Mouse (Mus musculus) cerebellum, adult 11 months (tissue): ENCODE data around the gene Daam2.

ENCODE experiments used
- DNase-seq: peaks from one replicate; pipeline ENCODE4 v3.0.0; 2022

Gene Daam2

DNA sequence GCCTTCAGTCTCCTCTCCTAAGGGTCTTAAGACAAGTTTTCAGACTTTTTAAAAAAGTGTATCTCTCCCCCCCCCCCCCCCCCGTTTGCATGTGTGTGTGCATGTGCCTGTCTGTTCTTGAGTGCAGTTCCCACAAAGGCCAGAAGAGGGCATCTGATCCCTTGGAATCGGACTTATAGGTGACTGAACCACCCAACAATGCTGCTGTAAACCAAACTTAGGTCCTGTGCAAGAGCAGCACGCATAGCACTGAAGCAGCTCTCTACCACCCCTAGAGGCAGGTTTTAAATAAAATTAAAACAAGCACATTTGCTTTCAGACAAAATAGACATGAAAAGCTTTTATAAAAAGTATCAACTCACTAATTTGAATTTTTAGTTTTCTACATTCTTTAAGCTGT is 33.9 kb downstream of the Daam2 start:
- no peak for DNase-seq

GRCm38 (mm10) chr17:49528503-49529205 is 35.5 kb downstream of the Daam2 start:
- peak; percentile 81 for DNase-seq

DNA sequence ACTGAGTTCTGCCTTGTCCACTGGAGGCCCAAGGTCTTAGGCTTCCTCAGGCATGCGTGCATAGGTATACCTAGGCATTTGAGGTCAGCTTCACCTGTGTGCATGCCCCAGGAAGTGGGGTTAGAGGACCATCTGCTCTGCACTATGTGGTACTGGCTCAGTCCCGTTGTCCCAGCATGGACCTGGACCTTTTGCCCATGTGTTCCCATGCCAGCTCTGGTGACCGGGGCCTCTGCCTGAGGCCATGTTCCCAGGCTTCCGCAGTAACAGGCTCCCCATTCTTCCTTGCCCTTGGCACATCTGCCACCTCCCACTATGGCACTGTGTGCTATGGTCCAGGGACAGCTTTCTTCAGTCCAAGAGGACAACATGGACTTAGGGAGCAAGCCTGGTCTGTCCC is 36.1 kb downstream of the Daam2 start:
- DNase-seq: peak; percentile 90

- no peak for DNase-seq
Observed at GRCm38 (mm10) chr17:49526566-49526965, 37.6 kb downstream of the Daam2 start.

DNA sequence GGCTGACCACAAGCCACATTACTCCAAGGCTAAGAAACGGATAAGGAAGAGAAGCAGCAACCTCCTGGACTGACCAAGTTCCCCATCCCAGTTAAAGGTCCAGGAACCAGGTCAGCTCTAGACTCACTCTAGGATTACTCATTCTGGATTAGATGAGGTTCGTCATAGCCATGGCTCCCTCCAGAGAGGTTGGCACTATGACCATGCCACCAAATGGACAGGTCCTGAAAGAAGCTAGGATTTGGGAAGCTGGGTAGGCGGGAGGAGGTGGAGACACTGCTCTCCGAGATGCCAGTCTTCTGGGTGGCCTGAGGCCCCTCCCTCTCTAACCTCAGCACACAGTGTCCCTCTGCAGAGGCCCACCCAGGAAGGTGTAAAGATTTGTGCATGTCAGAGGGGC is 38.2 kb downstream of the Daam2 start:
- DNase-seq: peak; percentile 68

DNA sequence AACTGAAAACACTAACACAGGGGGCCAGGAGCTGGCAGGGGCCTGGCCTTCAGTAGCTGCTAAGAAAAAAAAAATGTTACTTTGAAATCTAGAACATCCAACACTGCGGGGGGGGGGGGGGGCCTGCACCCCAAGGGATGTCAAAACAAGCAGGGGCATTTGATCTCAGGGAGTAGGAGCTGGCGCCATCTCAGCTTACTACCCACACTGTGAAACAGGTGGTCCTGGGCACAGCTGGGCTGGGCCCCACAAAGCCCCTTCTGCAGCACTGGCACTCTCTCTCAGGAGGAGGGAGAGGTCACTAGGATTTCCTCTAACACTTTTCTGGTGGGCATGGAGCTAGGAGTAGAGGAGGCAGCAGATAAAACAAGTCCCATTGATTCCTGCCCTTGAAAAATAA is 39.6 kb downstream of the Daam2 start:
- DNase-seq: no peak

DNA sequence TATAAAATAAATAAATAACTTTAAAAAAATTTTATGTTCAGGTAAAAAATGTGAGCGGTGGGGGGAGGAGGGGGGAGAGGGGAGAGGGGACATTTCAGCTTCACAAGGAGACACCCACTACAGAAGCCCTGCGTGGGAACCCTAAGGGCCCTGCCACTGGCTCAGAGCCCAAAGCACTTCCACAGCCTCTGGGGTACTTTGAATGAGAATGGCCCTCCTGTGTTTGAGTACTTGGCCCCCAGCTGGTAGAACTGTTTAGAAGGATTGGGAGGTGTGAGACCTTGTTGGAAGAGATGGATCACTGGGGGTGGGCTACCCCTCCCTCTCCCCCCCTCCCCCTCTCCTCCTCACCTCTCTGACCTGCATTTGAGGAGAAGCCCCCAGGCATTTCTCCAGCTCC is 41.7 kb downstream of the Daam2 start:
- no peak for DNase-seq

GRCm38 (mm10) chr17:49522002-49522401 is 42.1 kb downstream of the Daam2 start:
- no peak for DNase-seq

DNA sequence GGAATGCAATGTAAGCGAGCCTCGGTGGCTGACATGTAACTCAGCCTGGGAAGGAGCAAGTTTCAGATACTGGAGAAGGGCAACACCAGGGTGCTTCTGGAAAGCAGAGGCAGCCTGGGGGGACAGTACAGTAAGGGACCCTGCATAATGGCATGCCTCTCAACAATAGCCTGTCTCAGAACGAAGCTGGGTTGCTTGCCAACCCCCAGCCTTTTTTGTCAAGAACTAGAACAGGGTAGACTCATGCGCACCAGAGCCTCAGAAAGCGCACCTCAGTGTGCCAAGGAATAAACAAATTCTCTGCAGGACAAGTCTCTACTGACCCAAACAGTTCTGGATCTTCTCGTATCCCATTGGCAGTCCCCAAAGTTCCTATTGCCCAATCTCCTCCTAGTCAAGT is 43.5 kb downstream of the Daam2 start:
- DNase-seq: no peak

GRCm38 (mm10) chr17:49519576-49520247 is 44.4 kb downstream of the Daam2 start:
- no peak for DNase-seq

GRCm38 (mm10) chr17:49517091-49517490 is 47.1 kb downstream of the Daam2 start:
- DNase-seq: no peak

GRCm38 (mm10) chr17:49515678-49516077 is 48.5 kb downstream of the Daam2 start:
- DNase-seq: no peak

DNA sequence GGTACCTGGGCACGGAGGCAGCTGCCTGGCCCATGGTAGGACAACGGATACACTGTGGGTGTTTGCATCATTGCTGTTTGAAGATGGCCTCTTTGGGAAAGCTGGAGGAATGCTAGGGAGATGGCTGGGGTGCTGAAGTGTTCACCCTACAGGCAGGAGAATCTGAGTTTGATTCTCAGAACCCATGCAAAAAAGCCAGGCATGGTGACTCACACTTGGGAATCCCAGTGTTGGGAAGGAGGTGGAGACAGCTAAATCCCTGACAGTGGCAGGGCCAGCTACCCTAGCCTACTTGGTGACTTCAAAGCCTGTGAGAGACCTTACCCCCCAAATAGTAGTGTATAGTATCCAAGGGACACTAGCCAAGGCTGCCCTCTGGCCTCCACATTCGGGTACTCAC is 49.0 kb downstream of the Daam2 start:
- DNase-seq: no peak

- DNase-seq: peak; percentile 78
Observed at GRCm38 (mm10) chr17:49512671-49513085, 51.5 kb downstream of the Daam2 start.

DNA sequence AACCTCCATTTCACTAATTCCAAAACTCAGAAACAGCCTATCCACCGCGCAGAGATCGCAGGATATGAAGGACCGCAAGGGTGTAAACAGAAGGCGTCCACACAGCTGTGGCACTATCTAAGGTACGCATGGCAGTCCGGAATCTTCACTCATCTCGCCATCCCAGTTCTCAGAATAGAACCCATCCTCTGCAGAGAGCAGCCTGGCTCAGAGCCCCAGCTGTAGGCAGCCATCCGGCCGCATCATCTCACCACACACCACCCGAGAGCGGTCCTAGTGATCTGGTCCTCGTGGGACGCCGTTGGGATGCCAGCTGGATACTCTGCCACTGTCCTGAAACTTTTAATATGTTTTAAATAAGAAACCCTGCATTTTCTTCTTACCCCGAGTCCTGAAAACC is 54.7 kb downstream of the Daam2 start:
- DNase-seq: no peak

GRCm38 (mm10) chr17:49503246-49503900 is 60.8 kb downstream of the Daam2 start:
- peak; percentile 70 for DNase-seq

GRCm38 (mm10) chr17:49500234-49500633 is 63.9 kb downstream of the Daam2 start:
- DNase-seq: no peak

DNA sequence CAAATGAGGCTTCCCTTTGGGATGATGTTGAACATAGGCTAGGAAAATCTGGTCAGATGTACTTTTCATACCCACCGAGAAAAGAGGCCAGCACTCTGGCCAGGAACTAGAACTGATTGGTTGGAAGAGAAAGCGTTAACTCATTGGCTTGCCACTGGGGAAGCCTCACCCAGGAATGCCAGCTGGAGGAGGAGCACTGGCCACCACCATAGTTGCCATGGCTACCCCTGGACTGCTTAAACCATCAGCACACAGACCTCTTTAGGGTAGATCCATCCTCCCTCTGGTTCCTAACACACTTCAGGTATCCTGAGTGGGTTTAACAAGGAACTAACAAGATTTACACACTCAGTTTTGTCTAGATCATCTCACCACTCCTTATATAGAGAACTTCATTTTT is 64.5 kb downstream of the Daam2 start:
- DNase-seq: no peak

- no peak for DNase-seq
Observed at GRCm38 (mm10) chr17:49498169-49498568, 66.0 kb downstream of the Daam2 start.

GRCm38 (mm10) chr17:49493276-49493675 is 70.9 kb downstream of the Daam2 start:
- no peak for DNase-seq

DNA sequence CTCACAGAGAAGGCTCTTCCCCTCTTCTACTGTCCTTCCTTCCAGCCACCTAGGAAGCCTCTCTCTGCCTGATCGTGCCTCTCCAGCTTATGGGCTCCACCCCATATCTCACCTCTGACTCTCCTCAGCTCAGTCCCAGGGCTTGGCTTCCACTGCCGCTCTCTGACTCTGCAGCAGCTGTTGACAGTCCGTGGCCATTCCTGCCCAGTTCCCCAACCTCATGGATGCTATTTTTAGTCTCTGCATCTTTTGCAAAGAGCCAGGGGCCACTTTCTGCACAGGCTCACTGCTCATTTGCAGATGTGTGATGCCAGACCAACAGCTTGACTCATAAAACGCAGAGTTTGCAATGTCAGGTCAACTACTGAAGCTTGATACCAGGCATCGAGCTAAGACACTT is 75.0 kb downstream of the Daam2 start:
- DNase-seq: no peak

- no peak for DNase-seq
Observed at GRCm38 (mm10) chr17:49484435-49484834, 79.7 kb downstream of the Daam2 start.

DNA sequence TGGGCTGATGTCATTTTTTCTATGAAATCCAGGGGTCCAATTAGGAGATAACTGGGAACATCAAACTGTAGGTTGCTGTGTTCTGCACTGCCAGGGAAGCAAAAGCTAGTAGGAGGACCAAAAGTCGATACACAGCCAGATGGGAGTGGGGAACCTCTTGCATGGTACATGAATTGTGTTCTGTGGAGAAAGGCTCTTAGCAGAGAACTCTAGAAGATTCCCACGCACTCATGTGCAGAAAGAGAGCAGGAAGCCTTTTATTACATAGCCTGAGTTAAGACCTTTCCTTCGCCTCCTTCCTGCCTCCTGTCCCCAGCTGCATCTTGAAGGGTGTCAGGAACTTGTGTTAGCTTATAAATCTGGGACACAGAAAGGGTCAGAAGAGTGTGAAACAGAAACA is 82.3 kb downstream of the Daam2 start:
- no peak for DNase-seq

DNA sequence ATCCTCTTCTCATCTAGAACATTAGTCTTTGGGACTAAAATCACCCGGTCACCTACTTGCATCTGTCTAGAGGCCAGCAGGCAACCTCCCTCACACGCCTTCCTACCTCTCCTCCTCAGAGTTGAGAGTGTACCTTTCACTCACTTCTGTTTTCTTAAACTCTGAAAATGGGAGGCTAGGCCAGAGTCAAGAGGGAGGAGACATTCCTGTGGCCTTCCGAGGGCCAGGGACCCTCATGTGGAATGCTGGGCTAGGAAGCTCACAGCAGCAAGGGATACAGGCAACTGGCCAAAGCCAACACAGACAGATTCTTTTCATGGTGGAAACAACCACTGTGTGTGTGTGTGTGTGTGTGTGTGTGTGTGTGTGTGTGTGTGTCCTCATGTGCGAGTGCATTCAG is 86.8 kb downstream of the Daam2 start:
- no peak for DNase-seq
